Mouse (Mus musculus): Measurements from ENCODE around the gene Paqr7. TPM values are rescaled to one million over a fixed set of nuclear protein-coding genes. Genes with fewer than 3 reads are reported as not detected.

The Paqr7 gene
- total RNA-seq, 2 experiments from 2014 or later: 22.2 to 30.2 TPM

DNA sequence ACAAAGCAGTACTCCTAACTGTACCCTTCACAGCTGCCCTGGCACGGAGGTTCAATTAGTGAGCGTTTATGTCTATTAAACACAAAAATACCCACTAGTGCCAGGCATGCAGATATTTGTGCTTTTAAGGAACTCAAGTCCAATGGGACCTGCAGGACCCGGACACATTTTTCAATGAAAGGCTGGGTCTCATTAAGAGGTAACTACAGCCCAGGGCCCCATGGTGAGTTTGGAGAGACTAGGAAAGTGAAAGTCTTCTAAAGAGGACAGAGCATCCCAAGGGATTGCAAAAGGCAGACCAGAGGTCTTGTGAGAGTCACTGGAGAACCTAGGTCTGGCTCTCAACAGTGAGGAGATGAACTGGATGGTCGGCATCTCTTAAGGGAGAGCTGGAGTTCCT is 36.9 kb downstream of the Paqr7 start:
- DNase-seq (ENCODE audit: low spot score in 2 of 2): no peak

DNA sequence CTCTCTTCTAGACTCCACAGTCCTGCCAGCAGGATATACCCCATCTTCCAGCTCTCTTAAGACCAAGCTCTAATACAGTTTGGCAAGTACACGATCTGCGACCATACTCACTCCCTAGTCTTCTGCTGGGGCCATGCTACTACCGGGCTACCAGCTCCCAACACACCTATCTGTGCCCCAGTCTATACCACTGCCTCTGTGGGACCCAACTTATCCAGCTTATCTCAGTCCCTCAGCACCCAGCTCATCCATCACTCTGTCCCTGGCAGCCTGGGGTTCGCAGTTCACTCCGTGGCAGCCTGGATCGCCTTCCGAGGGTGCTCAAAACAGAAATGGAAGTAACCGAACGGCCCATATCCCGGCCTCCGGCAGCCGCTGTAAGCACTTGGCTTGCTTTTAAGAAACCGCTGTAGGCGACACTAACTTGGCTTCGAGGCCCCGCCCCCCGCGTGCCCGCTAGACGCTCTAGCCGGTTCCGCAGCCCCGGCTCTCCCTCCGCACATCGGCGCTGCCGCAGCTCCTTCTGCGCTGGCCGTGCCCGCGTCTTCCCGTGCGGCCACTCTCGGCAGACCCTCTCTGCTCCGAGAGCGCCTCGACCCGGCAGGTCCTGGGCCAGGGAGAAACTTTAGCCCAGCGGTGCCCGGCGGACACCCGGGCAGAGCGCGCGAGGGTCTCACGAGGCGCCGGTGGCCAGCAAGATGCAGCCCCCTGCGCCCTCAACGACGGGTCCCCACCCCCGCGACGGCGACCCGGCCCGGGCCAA is 37.8 kb downstream of the Paqr7 start:
- peak; percentile 73 to 74 for DNase-seq (ENCODE audit: low spot score in 2 of 2)

DNA sequence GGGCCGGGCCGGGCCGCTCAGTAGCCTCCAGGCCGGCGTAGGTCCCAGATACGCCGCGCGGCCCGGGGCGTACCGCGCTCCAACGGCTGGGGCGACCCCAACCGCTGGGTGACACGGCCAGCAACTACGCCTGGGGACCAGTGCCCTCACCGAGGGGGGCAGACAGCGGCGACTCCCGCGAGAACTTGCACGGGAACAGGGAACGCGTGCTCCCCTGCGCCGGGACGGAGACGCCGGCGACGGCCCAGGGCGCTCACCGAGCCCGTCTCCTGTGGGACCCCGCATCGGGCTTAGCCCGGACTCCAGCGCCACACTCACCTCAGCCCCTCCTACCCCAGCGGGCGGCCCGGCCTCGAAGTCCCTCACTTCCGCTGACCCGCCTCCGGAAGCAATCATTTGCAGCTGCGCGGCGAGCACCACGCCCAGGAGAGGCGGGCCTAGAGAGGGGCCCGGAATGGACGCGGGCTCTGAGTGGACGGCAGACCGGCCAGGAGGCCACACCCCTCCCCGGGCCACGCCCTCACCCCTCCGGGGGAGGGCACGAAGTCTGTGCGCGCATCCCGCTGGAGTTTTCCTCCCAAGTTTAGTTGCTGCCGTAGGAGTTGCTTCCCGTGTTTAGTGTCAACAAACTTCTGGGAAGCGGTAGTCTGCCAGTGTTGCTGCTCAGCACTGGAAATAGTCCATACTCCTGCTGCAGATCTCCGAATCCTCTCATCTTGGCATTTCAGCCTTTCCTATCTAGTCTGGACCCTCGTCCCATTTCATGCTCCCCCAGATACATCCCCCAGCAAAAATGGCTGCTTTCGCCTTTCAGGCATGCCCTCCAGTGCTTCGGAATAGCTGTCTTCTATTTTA is 38.7 kb downstream of the Paqr7 start, which contains the start of gene Mtfr1l:
TSS of gene Mtfr1l (minus strand) at position 456 of the 855 bp plus-strand sequence.
- DNase-seq (ENCODE audit: low spot score in 2 of 2): peak; percentile 95 to 97

DNA sequence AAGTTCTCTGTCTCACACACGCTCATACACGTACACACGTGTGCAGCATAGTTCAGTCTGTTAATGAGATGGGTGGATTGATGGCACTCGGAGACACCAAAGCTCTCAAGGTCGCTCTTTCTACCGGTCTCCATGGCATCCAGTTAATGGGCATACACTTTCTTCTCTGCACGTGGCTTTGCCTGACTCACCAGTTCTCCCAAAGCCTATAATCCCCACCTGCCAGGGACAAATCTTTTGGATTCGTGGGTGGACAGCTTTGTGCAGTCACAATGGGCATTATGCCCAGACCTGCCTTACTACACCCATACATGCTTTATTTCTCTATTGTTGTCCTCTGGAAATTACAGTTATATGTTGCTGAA is 39.3 kb downstream of the Paqr7 start:
- DNase-seq (ENCODE audit: low spot score in 2 of 2): peak in 1 of 2 experiments; percentile 34

DNA sequence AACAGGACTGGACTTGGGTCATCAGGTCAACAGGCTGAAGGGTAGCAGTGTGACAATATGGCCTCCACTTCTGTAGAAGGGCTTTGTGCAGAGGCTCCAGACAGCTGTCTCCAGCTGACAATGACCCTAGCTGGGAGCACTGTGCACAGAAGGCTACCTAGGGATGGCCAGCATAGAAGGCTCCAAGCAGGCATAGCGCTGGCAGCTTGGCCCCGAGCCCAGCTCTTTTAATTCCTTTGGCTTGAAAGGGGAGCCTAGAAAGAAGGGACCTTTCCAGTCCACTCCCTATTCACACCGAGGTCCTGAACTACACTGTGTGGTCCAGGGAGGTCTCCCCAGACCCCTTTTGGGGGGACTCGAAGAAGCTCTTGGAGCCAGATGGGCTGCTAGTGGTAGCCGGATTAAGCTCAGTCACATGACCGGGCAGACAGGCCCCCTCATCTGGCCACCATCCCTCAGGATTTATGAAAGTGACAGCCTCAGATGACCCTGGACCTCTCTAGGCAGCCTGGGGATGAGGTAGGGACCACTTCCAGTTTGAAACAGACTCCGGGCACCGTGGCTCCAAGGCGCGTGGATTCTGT is 42.6 kb downstream of the Paqr7 start:
- DNase-seq (ENCODE audit: low spot score in 2 of 2): no peak

DNA sequence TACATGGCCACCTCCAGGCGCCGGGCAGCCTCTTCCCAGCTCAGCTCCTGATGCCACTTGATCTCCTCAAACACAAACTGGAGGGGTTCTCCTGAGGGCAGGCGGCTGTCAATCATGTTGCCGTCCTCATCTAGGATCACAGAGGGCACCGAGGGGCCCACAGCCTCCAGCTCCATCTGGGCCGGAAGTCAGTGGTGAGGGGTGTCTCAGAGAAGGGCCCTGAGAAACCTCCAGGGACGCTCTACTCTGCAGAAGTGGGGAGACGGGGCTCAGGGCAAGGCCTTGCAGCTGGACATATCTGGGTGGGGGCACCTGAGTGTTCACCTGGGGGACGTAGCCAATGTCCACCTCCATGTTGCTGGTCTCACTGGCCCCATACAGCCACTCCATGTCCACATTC is 46.2 kb downstream of the Paqr7 start:
- DNase-seq (ENCODE audit: low spot score in 2 of 2): no peak

DNA sequence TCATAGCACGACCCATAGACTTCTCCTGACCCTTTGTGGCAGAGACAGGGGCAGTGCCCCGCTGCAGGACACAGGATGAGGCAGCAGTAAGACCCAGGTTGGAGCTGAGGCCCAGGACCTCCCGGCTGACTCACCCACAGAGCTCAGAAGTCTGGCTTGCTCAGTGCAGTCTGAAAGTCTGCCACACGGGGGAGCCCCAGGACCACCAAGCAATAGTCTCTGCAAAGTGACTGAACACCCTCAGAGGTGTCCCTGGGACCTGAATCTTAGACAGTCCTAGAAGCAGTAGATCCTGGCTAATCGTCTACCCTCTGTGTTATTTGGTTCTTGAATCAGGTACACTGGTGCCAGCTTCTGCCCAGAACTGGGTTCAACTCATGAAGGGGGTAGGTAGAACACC is 46.8 kb downstream of the Paqr7 start:
- DNase-seq (ENCODE audit: low spot score in 2 of 2): peak; percentile 97

DNA sequence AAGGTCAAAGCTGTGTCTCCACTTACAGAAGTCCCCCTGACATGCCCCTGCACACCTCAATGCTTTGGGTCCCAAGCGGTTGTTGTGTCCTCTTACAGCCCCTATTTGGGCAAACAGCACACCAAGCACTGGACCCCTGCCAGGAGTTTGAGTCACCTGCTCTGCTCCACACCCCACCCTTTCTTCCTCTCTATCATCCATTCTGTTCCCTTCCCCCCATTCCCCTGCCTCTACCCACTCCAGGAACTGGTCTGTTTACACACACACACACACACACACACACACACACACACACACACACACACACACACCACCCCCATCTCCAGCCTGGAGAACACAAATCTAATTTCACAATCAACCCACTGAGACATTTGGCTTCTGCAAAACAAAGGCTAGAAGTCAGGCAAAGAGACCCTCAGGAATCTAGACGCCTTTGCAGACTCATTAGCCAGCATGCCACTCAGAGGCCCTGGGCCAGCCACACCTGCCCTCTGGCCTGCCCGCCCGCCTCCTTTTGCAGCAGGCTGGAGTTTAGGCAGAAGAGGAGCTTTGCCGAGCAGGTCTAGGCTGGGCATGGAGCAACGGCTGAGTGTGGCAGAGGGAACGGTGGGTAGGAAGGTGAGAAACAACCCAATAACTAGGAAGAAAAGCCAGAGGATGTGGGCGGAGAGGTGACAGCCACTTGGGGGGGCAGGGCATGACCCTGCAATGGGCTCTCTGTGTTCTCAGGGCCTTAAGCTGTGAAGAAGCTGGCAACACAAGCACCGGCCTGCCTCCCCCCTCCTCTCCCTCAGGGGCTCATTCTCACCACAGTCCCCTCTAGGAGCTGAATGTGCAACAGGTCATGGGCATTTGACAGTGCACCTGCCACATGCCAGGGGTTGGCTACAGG is 50.6 kb downstream of the Paqr7 start:
- peak in 1 of 2 experiments; percentile 36 for DNase-seq (ENCODE audit: low spot score in 2 of 2)

DNA sequence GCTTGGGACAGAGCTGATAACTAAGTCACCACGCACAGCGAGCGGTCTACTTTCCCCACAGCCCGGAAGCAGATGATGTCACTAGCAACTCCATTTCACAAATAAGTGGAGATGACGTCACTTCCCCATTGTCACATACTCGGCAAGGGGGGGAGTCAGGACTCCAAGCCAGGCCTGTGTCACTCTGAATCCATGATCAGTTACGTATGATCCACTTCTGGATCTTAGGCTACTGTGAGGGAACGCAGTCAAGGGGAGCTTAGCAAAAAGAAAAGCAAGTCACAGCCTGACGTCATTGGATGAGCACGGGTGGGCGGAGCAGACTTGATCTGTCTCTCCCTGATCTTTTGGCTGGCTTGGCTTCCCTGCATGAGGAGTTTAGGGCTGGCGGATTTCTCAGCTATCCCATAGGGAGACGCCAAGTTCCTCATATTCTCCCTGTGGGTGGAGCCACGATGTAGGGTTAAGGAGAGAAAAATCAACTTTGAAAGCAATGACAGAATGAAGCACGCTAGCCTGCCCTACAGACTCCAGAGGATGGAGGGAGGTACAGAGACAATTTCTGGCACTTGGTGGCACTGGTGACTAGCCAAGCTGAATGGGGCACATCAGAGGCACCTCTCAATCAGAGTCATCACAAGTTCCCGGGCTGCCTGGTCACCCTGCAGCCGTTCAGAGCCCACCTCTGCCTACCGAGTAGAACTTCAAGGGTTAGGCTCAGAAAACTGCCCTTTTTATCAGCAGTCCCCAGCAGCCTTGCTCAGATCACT is 51.9 kb downstream of the Paqr7 start:
- no peak for DNase-seq (ENCODE audit: low spot score in 2 of 2)

DNA sequence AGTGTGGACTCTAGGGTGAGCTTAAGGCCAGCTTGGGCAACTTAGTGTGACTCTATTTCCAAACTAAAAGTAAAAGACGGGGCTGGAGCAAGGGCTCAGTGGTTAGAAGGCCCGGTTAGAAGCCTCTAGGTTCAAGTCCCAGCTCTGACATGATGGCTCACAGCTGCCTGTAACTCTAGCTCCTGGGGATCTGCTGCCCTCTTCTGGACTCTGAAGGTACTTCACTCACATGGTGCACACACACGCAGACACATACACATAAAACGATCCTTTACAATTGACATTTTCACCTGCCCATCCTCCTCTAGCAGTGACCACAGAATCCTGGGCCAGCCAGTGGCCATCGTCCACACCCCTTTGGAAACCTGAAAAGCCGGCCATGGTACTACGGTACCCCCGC is 53.4 kb downstream of the Paqr7 start:
- DNase-seq (ENCODE audit: low spot score in 2 of 2): no peak

DNA sequence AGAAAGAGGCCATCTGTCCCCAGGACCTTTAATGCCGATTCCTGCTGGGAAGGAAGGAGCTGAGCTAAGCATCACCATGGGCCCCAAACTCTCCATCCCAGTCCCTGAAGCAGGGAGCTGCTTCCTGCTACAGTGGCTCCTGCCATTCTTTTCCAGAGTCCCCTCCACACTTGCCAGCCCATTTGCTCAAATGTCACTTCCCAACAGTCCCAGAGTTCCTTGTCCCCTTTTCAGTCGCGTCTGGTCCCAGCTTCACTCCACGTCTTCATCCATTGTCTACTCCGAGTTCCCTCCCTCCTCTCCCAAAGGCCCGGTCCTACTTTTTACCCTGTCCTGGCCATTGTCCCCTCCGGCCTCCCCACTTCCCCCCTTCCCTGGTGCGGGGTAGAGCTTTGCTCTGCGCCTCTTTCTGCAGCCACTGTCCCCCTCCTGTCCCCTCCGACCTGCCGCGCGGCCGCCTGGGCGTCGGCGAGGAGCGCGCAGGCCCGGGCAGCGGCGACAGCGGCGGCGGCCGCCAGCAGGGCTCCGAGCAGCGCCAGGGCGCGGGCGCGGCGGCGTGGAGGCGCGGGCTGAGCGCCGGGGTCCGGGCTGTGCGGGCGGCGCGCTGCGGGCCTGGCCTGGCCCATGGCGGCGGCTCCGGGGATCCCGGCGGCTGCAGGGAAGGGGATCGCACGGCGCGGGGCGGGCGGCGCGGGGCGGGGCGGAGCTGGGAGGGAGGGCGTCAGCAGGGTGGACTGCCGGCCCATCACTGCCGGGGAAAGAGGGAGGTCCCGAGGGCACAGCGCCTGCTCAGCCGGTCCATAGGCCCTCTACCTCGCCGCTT is 55.2 kb downstream of the Paqr7 start, which contains the start of gene Selenon:
TSS of gene Selenon (minus strand) at position 673 of the 823 bp plus-strand sequence.
- peak; percentile 66 to 75 for DNase-seq (ENCODE audit: low spot score in 2 of 2)

DNA sequence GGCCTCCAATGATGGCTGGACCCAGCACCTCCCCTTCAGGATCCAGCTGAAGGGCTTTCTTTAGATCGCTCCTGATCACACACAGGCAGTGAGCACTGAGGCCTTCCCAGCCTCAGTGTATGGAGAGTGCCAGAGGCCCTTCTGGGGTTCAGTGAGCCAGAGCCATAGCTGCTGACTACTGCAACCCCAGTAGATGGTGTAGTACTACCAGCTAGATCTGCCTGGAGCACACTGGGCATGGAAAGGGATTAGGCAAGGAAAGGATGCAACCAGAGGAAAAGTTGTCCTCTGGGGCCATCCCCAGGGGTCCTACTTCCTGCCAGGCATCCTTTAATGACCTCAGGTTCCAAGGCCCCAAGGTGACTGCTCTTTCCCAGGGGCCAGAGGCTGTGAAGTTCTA is 57.1 kb downstream of the Paqr7 start:
- DNase-seq (ENCODE audit: low spot score in 2 of 2): no peak

DNA sequence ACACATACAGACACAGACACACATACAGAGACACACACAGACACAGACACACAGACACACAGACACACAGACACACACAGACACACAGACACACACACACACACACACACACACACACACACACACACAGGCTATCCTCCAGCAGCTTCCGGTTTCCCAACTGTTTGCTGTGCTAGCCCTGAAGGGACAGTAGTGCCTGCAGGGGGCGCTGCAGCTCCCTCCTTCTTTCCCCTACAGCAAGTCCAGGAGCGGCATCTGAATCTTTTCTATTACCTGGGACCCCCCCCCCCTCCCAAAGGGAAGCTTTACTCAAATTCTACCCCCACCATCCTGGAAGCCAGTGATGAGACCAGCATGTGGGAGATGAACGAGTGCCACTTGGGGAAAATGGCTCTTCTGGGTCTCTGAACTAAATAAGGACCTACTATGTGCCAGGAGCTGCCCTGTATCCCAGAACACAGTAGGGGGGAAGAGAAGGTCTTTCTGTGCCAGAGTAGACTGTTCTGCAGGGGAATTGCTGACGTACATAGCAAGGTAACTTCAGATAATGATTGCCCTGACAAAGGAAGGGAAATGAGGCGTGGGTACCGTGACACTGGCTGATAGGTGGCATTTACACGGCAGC is 59.6 kb downstream of the Paqr7 start:
- no peak for DNase-seq (ENCODE audit: low spot score in 2 of 2)

DNA sequence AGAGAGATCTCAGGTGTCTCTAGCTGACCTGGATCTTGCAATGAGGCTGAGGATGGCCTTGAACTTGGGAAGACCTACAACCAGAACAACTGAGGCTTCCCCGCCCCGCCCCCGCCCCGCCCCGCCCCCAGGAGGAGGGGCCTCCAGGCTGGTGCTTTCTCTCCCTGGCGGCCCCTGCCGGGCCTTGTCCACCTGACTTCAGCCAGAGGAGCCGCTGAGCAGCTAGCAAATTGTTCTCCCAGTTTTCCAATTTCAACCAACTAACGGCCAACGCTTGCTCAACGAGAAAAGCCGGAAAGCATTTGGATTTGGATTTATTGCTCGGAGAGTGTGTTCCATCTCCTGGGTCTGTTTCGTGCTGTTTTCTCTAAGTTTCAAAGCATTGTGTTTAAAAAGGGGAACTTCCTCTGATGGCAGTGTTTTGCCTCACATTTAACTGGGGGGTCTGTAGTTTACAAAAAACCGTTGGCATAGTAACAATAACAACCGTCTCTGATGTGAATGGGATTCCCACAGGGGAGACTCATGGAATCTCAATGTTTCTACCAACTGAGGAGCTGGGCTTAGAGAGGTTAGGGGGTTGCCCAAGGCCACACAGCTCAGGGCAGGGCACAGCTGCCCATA is 61.2 kb downstream of the Paqr7 start:
- DNase-seq (ENCODE audit: low spot score in 2 of 2): no peak

DNA sequence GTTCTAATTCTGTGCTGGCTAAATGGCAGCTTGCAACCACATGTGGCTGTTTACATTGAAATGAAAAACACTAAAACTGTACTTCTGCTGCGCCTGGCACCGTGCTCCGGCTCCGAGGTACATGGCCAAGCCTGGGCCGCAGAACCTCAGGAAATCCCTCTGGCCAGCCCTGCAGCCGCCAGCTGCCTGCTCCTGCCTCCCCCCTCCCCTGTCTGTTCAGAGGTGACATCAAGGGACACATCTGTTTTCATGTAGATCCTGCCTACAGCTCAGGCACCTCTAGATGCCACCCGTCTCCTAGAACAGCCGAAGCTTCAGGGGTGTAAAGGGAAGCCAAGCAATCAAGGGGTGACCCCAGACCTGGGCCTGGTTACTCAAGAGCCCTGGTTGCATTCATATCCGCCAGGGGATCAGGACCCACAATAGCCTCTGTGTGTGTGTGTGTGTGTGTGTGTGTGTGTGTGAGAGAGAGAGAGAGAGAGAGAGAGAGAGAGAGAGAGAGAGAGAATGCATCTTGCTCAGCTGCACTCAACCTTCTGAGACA is 62.1 kb downstream of the Paqr7 start:
- no peak for DNase-seq (ENCODE audit: low spot score in 2 of 2)

DNA sequence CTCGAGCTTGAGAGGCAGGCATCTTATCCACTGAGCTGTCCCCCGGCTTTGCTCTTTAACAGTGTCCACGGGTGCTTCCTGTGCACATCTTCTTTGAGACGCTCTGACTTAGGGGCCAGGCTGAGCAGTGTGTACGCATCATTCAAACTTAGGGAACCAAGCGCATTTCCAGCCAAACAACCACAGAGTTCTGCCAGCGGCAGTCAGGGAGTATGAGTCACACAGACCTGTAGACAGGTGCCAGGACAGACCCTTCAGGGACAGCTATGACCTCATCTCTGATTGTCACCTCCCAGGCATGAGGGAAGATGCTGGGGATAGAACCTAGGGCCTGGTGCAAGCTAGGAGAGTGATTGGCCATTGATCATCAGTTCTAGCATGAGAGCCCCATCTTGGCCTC is 62.7 kb downstream of the Paqr7 start:
- DNase-seq (ENCODE audit: low spot score in 2 of 2): no peak

All from adrenal gland, adult 18-20 months (tissue).